Mouse (Mus musculus) liver, embryonic 13.5 days (tissue): Measurements from ENCODE around the gene Rbfox2. TPM values are rescaled to one million over a fixed set of nuclear protein-coding genes. Genes with fewer than 3 reads are reported as not detected.

Experiments
- ATAC-seq: fragments of 200-750 bp; cut with Nextera tagmentation; 2 replicates; pipeline ENCODE4 v1.8.0; 2017; ENCODE audit warnings: low read depth, mild to moderate bottlenecking, moderate number of reproducible peaks, moderate library complexity
- DNase-seq: peaks from one replicate; pipeline ENCODE4 v3.0.0; 2022
- H3K27ac ChIP-seq: fragments of 300-500 bp; sonication (generic); 2 replicates; pipeline ENCODE4 v1.5.1; 2015; ENCODE audit warnings: moderate library complexity, mild to moderate bottlenecking, inconsistent platforms
- H3K27me3 ChIP-seq: fragments of 300-500 bp; sonication (generic); 2 replicates; pipeline ENCODE4 v1.6.1; 2015; ENCODE audit warnings: mild to moderate bottlenecking, inconsistent platforms
- H3K36me3 ChIP-seq: fragments of 300-500 bp; sonication (generic); 2 replicates; pipeline ENCODE4 v1.6.1; 2015; ENCODE audit warnings: mild to moderate bottlenecking, inconsistent platforms
- H3K4me1 ChIP-seq: fragments of 300-500 bp; sonication (generic); replicated peaks from 2 replicates; pipeline ENCODE4 v1.6.1; 2015; ENCODE audit warnings: inconsistent platforms
- H3K4me2 ChIP-seq: fragments of 300-500 bp; sonication (generic); 2 replicates; pipeline ENCODE4 v1.6.1; 2015; ENCODE audit warnings: inconsistent platforms, mild to moderate bottlenecking, moderate library complexity
- H3K4me3 ChIP-seq: fragments of 300-500 bp; sonication (generic); replicated peaks from 2 replicates; pipeline ENCODE4 v1.5.1; 2015; ENCODE audit warnings: mild to moderate bottlenecking, inconsistent platforms
- H3K9ac ChIP-seq: fragments of 300-500 bp; sonication (generic); 2 replicates; pipeline ENCODE4 v1.6.1; 2015; ENCODE audit warnings: mild to moderate bottlenecking, inconsistent platforms
- H3K9me3 ChIP-seq: fragments of 300-500 bp; sonication (generic); replicated peaks from 2 replicates; pipeline ENCODE4 v1.6.1; 2016; ENCODE audit warnings: inconsistent platforms
- WGBS: fragments of 180-500 bp; shearing (Covaris S2); methylation state at CpG from one replicate; pipeline ENCODE4 v1.1.7; 2015; ENCODE audit not compliant: insufficient replicate concordance; 5-methylcytosine and 5-hydroxymethylcytosine counted together
- polyA plus RNA-seq: library from polyadenylated mRNA; unstranded; fragments of >200 nt; fragmentation: Nextera tagmentation; extraction: Ambion mirVana; gene quantifications from 2 replicates; pipeline ENCODE4 v1.2.1, GENCODE M21; 2015

The Rbfox2 gene
- polyA plus RNA-seq, 1 experiment from 2014 or later: 6.7 TPM

DNA sequence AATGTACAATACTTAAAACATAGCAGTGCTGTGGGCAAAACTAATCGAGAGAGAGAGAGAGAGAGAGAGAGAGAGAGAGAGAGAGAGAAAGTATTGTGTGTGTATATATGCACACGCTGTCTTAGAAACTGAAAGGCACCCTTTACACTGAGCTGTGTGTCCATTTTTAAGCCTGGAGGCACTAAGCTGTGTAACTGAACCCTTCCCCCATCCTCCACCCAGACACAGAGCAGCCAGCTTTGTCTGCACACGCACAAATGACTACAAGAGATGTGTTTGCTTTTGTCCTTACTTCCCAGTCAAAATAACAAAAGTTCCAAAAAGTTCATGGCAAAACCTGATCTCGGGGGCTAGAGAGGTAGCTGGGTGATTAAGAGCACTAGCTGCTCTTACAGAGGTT lies 80.9 kb downstream of the Rbfox2 start:
- H3K4me3 ChIP-seq: no peak overlapping the region
- H3K36me3 ChIP-seq: no peaks in the 10 kb centered on the region
- no peaks in the 10 kb centered on the region for H3K9me3 ChIP-seq
- no peak overlapping the region for H3K9ac ChIP-seq
- DNase-seq (no peak), ATAC-seq (no peak)
- H3K27ac ChIP-seq: no peak overlapping the region
- WGBS: 50% methylated on average over 4 of the region's 4 CpGs
- H3K27me3 ChIP-seq: no peaks in the 10 kb centered on the region
- H3K4me2 ChIP-seq: no peak overlapping the region
- H3K4me1 ChIP-seq: peaks cover 10% of the 10 kb centered on the region; the same call in 1 of the 2 replicates

DNA sequence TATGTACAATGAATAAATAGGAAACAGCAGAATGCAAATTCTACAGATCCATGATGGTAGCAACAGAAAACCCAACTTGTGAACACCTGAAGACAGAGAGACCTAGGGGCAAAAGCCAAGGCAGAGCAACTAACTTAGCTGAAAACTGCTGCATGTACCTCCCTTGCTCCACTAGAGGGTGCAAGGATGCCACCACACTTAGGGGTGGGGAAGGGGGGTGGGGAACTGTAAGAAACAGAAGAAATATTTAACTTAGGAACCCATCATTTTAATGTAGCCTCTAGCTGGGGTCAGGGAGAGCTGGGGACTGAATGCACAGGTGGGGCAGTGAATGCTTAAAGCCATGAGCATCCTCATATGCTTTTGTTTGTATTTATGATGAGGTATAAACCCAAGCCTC lies 81.5 kb downstream of the Rbfox2 start:
- Histone ChIP-seq H3K4me2 (no peak overlapping the region), H3K4me3 (no peak overlapping the region), H3K27ac (no peak overlapping the region), H3K36me3 (no peaks in the 10 kb centered on the region), H3K4me1 (peaks cover 15% of the 10 kb centered on the region), H3K9me3 (no peaks in the 10 kb centered on the region), H3K9ac (no peak overlapping the region), H3K27me3 (no peaks in the 10 kb centered on the region)
- no peak for ATAC-seq
- DNase-seq: no peak

DNA sequence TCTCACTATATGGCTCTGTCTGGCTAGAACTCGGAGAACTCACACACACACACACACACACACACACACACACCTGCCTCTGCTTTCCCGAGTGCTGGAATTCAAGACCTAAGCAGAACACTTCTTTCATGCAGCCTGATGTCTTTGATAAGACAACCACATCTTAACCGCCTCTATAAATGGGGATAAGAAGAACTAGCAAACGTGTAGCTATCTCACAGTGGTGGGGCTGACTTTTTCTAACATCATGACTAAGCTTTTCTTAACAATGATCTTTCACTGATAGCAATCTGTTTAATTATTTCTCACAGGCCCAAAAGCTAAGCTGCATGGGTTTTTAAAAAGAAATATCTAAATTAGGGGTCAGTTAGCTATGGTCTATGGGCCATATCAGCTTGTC lies 86.0 kb downstream of the Rbfox2 start:
- DNase-seq: no peak
- Histone ChIP-seq H3K36me3 (no peaks in the 10 kb centered on the region), H3K4me2 (no peak overlapping the region), H3K4me1 (peaks cover 21% of the 10 kb centered on the region), H3K9me3 (no peaks in the 10 kb centered on the region), H3K27ac (no peak overlapping the region), H3K4me3 (no peak overlapping the region), H3K27me3 (no peaks in the 10 kb centered on the region), H3K9ac (no peak overlapping the region)
- no peak for ATAC-seq
- WGBS: 34% methylated on average over 4 of the region's 4 CpGs

DNA sequence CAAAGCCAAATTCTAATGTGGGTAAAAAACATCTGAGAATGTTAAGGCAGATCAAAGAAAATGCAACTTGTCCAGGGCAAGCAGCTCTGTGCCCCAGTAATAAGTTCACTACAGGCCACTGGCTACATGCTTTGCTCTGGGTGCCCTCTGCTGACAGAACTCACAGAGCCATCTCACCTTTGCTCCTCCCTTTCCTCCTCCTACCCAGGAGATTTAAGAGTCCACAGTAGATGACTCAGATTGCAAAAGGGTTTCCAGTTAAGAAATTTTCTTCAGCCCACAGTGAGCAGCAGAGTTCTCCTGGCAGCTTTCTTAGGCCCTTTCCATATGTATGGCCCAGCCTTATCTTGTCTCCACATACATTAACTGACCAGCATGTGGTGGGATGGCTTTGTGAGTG lies 86.7 kb downstream of the Rbfox2 start:
- no peak overlapping the region for H3K9ac ChIP-seq
- H3K9me3 ChIP-seq: no peaks in the 10 kb centered on the region
- no peak overlapping the region for H3K4me2 ChIP-seq
- no peak overlapping the region for H3K4me3 ChIP-seq
- ATAC-seq: no peak; the same call in 1 of the 2 replicates
- H3K27ac ChIP-seq: no peak overlapping the region
- H3K27me3 ChIP-seq: no peaks in the 10 kb centered on the region
- H3K36me3 ChIP-seq: no peaks in the 10 kb centered on the region
- peaks cover 27% of the 10 kb centered on the region for H3K4me1 ChIP-seq
- DNase-seq: peak; percentile 4

DNA sequence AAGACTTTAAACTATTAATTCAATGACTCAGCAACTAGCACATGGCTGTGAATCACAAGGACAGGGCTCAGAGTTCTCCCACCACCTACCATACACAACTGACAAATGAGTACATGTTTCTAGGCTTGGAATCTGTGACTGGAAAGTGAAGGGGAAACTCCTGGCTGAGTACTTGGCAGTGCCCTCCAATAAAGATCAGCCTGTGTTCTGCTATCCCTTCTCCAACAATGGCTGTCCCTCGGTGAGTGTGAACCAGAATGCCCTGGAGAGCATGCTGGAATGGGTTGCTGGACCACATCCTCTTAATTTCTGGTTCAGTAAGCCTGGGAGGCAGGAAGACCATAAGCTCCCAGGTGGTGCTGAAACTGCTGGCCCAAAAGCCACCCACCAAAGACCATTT lies 87.2 kb downstream of the Rbfox2 start:
- 46% methylated on average over 1 of the region's 1 CpGs for WGBS
- H3K36me3 ChIP-seq: no peaks in the 10 kb centered on the region
- H3K4me3 ChIP-seq: no peak overlapping the region
- H3K4me1 ChIP-seq: peaks cover 28% of the 10 kb centered on the region
- DNase-seq: no peak
- H3K4me2 ChIP-seq: no peak overlapping the region
- no peaks in the 10 kb centered on the region for H3K9me3 ChIP-seq
- H3K27me3 ChIP-seq: no peaks in the 10 kb centered on the region
- H3K27ac ChIP-seq: no peak overlapping the region
- no peak for ATAC-seq
- no peak overlapping the region for H3K9ac ChIP-seq

DNA sequence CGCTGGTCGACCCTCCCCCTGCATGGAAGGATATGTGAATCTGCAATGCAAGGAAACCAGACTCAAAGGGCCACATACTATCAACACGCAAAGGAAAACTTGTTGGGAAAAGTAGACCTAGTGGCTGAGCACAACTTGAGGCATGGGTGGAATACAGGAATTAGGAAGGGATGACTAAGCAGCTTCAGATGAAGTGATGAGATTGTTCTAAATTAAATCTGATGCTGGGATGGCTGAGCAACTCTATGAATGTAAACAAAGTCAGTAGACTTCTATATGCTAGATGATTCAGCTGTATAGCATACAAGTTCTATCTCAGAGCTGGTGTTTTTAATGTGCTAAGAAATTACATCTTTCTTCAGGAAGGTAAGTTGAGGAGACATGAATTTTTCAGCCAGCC lies 88.8 kb downstream of the Rbfox2 start:
- H3K9ac ChIP-seq: no peak overlapping the region
- no peak overlapping the region for H3K4me2 ChIP-seq
- peaks cover 32% of the 10 kb centered on the region for H3K4me1 ChIP-seq
- 72% methylated on average over 3 of the region's 3 CpGs for whole genome bisulfite sequencing
- no peak overlapping the region for H3K4me3 ChIP-seq
- H3K27me3 ChIP-seq: no peaks in the 10 kb centered on the region
- ATAC-seq: no peak
- no peaks in the 10 kb centered on the region for H3K9me3 ChIP-seq
- H3K36me3 ChIP-seq: no peaks in the 10 kb centered on the region
- DNase-seq: no peak
- H3K27ac ChIP-seq: no peak overlapping the region

DNA sequence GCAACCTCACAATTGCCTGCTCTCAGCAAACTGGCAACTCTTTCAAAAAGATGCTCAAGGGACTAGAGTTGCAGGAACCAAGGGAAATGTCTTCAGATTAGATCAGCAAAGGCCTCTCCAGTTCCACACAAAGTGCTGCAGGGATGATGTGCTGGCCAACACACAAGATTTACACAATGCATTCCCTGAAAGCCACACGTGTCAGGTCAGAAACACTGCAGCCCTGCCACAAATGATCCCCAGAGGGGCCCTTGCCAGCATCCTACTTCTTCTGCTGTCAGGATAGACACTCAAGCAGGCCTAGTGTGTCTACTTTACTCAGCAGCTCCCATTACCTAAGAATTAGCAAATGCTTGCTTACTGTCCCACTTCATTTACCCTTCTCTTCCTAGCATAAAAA lies 89.3 kb downstream of the Rbfox2 start:
- DNase-seq: no peak
- Histone ChIP-seq H3K27ac (no peak overlapping the region), H3K4me2 (no peak overlapping the region), H3K4me1 (peaks cover 35% of the 10 kb centered on the region), H3K4me3 (no peak overlapping the region), H3K27me3 (no peaks in the 10 kb centered on the region), H3K9ac (no peak overlapping the region), H3K9me3 (no peaks in the 10 kb centered on the region), H3K36me3 (no peaks in the 10 kb centered on the region)
- ATAC-seq: no peak
- WGBS: 48% methylated on average over 1 of the region's 1 CpGs

DNA sequence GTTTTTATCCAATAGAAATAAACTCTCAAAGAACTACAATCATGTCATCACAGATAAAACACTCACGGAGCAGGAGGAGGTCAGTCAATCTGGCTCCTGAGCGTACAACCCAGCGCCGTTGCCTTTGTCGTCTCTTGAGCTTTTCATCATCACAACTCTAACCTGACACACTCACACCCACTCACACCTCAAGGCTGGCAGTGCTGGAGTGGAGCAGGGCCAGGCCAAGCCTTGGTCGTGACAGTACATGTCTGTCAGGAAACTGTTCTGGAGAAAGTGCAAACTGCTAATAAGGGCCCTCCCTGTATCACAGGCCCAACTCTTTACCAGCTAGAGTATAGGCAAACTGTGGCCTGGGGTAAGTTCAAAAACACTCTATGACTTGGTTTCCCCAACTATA lies 90.1 kb downstream of the Rbfox2 start:
- Histone ChIP-seq H3K27me3 (no peaks in the 10 kb centered on the region), H3K9me3 (no peaks in the 10 kb centered on the region), H3K36me3 (no peaks in the 10 kb centered on the region), H3K27ac (no peak overlapping the region), H3K4me1 (peaks cover 35% of the 10 kb centered on the region), H3K9ac (no peak overlapping the region), H3K4me3 (no peak overlapping the region), H3K4me2 (no peak overlapping the region)
- no peak for DNase-seq
- ATAC-seq: no peak
- 75% methylated on average over 6 of the region's 6 CpGs for WGBS

DNA sequence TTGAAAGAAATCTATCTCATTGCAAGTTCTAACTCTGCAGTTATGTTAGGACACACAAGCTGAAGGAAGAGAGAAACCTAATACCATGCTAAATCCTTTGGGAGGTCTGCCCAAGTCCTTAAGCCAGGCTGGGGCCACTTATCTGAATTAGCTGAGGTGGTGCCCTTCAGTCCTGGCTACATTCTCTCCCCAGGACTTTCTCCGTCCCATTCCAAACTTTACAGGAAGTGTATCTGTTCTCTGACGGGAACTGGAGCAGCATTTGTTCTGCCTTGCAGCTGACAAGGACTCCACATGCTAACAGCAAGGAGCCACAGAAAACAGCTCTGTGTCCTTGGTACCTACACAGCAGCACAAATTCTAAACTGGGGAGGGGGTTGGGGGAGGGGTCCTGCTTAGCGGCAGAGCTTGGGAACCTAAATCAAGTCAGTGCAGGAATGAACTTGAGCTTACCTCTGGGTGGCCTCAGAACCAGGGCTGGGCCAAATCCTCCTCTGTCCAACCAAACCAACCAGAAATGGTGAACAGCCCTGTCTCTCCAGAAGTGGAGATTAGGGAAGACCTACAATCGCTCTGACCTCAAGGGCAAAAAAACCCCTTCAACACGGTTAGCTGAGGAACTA lies 91.5 kb downstream of the Rbfox2 start:
- no peak for DNase-seq
- H3K4me2 ChIP-seq: no peak overlapping the region
- peaks cover 28% of the 10 kb centered on the region for H3K4me1 ChIP-seq

DNA sequence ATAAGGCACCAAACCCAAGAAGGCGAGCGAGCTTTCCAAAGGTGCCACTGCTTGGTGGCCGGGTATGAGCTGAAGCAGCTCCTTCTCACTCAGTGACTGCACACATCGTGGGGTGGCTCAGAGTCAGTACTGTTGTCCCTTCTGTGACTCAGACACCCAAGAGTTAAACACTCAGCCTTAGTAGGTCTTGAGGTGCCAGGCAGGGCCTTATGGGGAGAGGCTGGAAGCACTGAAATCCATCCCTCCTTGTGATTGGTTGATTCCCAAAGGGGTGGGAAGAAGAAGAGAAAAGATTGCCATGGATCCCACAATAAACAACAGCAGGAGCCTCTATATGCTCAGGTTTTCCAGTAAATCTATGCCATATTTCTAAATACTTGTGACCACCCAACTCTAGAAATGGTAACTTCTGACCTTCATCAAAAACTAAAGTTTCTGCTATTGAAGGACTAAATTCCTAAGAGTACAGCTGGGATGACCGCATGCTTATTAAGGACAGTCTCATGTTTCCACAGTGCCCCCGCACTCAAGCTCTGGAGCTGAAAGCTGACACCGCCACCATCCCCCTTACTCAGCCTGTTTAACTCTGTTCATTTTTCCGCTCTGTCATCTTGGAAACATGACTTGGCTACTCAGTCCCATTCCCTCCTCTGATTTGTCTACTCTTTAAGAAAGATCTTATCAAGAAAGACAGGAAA lies 92.2 kb downstream of the Rbfox2 start:
- Histone ChIP-seq H3K4me1 (peaks cover 21% of the 10 kb centered on the region), H3K36me3 (no peaks in the 10 kb centered on the region), H3K27me3 (no peaks in the 10 kb centered on the region), H3K9me3 (no peaks in the 10 kb centered on the region), H3K4me3 (no peak overlapping the region), H3K9ac (no peak overlapping the region), H3K4me2 (no peak overlapping the region), H3K27ac (no peak overlapping the region)
- 52% methylated on average over 8 of the region's 8 CpGs for WGBS
- DNase-seq (no peak), ATAC-seq (no peak)

More for the DNA sequence above, 91.5 kb downstream of the Rbfox2 start:
- Histone ChIP-seq H3K27ac (no peak overlapping the region), H3K9me3 (no peaks in the 10 kb centered on the region), H3K9ac (no peak overlapping the region), H3K36me3 (no peaks in the 10 kb centered on the region), H3K27me3 (no peaks in the 10 kb centered on the region), H3K4me3 (no peak overlapping the region)
- ATAC-seq: no peak
- 29% methylated on average over 5 of the region's 5 CpGs for WGBS

DNA sequence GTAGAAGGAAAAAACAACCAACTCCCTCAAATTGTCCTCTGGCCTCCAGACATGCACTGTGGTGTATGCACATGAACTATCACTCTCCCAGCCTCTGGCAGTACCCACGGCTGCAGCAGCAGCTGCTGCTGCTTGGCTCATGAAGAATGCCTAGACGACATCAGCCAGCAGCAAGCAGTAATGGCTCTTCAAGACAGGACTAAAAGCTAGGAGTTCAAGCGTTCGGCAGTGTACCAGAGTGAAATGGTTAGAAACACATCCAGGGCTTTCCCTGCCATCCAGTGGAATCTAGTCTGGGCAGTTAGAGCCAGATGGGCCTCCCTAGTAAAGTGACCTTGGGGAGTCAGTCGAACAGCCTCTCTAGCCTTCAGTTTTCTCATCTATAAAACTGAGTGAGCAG lies 93.0 kb downstream of the Rbfox2 start:
- Histone ChIP-seq H3K4me1 (peaks cover 21% of the 10 kb centered on the region), H3K9me3 (no peaks in the 10 kb centered on the region), H3K4me2 (no peak overlapping the region), H3K36me3 (no peaks in the 10 kb centered on the region), H3K27me3 (no peaks in the 10 kb centered on the region), H3K27ac (no peak overlapping the region), H3K4me3 (no peak overlapping the region), H3K9ac (no peak overlapping the region)
- ATAC-seq: no peak
- DNase-seq: no peak
- 50% methylated on average over 5 of the region's 5 CpGs for WGBS

DNA sequence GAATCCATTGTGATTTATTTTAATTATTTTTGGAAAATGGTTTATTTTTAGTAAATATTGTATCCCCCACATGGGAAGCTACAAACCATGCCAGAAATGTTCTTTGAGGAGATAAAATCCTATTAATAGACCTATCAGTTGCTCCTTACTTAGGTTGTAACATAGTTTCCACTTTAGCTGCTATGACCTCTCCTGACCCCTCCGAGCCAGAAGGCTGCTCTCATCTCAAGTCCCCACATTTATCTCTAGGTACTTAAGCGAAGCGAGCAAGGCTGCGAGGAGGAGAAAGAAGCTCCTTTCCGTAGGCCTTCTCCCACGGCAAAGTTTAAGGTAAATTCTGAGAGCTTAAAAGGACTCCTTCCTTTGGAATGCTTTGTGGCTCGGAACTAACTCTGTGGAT lies 94.0 kb downstream of the Rbfox2 start:
- Histone ChIP-seq H3K27me3 (no peaks in the 10 kb centered on the region), H3K4me2 (no peak overlapping the region), H3K27ac (no peak overlapping the region), H3K9ac (no peak overlapping the region), H3K36me3 (no peaks in the 10 kb centered on the region), H3K4me1 (peaks cover 21% of the 10 kb centered on the region), H3K9me3 (no peaks in the 10 kb centered on the region), H3K4me3 (no peak overlapping the region)
- DNase-seq: no peak
- 65% methylated on average over 7 of the region's 7 CpGs for WGBS
- ATAC-seq: no peak
